Mouse (Mus musculus) megakaryocyte-erythroid progenitor cell, adult 5-6 weeks (primary cell): ENCODE data around the gene Rtn4ip1. TPM values are rescaled to one million over a fixed set of nuclear protein-coding genes. Genes with fewer than 3 reads are reported as not detected.
A peak's percentile ranks its signal among the peaks of the same experiment; 100 is the strongest.

Experiments
- ATAC-seq: replicated peaks from 2 replicates; pipeline ENCODE4 v1.8.0; 2016; ENCODE audit warnings: mild to moderate bottlenecking, inconsistent platforms; ENCODE audit not compliant: severe bottlenecking, poor library complexity, low FRiP score, low TSS enrichment
- total RNA-seq, 2 experiments: library from RNA; stranded (forward) in 1 of 2; stranded (reverse) in 1 of 2; fragments of 200-1000, 215-1000 nt in 1 of 2; fragments of >200 nt in 1 of 2; fragmentation: Nextera tagmentation in 1 of 2; gene quantifications; 2 replicates each; pipeline ENCODE4 v1.2.3; 2014 to 2017

Gene Rtn4ip1
- 19.3 and 29.1 TPM in 2 replicates for total RNA-seq (2014; fragmentation: Nextera tagmentation)
- total RNA-seq (2017): 17.0 and 17.4 TPM in 2 replicates

DNA sequence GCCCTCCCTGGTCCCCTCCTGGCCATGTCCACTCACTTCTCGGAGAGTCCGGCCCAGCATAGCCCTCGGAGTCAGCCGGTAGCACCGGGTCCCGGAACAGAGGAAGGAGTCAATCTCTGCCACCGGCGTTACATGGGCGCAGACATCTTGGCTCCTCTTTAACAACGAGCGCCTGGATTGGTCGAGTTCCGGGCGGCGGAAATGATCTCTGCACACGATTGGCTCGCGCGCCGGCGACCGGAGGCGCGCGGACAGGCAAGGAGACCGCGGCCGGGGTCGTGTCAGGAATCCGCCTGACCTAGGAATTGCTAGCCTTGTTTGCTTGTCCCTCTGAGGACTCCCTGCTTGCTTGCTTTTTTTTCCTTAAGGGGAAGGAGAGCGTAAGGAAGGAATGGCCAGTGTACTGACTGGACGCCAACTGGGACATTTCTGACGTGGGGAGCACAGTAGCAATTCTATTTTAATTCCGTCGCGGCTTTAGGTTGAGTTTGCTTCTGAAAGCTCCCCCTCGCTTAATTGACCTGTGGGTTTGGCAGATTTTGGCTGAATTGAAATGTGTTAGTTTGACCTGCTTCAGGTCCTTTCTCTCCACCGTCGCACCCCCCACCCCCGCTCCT lies at the start of gene Rtn4ip1, which contains the start of gene Qrsl1:
Gene Rtn4ip1, plus strand, starts transcription at position 230 of the 617 bp plus-strand sequence.
Gene Qrsl1, minus strand, starts transcription at position 168 of the 617 bp plus-strand sequence.
- peak; percentile 95 for ATAC-seq

DNA sequence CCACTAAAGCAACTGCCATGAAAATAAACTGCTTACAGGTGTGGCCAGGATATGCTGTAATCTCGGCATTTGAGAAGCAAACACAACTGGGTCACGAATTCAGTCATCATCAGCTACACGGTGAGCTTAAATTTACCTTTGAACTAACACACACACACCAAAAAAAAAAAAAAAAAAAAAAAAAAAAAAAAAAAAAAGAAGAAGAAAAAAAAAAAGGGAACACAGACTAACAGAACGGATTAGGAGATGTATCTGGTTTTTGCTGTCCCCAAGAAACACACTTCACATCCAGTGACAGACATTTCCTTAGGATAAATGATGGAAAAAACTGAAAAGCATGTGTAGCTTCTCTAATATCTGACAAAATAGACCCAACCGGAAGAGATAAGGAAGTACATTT lies 49.7 kb upstream of the Rtn4ip1 start:
- ATAC-seq: no peak

DNA sequence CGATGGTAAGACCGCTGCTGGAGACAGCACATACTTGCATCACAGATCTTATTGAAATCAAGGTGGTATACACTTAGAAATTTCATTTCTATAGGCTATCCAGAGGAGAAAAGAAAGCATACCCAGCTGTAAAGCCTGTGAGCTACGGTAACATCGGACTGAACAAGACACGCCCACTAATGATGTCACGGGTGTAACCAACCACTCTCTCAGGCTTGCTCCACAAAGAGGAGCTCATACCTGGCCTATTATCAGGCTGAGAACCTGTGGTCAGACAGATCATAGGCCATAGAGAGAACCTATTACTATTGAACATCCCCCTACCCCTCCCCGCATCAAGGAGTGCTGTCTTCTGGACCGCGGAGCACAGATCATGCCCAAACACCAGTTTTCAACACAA lies 45.7 kb upstream of the Rtn4ip1 start:
- ATAC-seq: peak; percentile 68

DNA sequence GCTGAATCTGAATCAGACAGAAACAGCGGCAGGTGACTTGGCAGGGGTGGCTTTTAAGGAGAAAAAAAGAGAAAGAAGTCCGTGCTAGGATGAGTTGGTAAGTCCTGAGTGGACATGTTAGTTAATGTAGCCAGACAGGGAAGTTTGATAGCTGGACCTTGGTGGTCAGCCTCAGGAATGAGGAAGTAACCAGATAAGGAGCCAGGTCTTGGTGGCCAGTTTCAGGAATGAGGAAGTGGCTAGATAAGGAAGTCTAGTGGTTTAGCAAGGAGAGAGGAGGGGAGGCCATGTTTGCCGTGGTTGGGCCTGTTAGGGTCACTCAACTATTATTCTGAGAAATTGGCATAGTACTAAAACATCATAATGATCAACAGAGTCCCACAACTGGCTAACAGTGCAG lies 45.3 kb upstream of the Rtn4ip1 start:
- ATAC-seq: no peak

DNA sequence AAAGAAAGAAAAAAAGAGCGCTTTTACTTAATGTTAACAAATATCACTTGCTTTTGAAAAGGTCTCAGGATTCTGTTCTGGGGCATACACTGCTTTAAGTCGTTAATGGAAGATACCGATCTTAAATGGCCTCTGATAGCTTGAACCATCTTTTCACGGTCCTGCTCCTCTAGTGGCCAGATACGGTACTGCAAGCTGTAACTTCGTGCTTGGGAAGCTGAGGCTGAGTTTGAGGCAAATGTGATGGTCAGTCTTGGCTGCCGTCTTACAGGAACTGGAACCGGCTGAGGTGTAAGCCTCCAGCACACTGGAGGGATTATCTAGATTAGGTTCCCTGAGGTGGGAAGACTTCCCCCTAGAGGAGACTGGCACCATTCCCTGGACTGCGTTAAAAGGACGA lies 30.9 kb upstream of the Rtn4ip1 start:
- ATAC-seq: peak; percentile 47; the same call in 1 of the 2 replicates

DNA sequence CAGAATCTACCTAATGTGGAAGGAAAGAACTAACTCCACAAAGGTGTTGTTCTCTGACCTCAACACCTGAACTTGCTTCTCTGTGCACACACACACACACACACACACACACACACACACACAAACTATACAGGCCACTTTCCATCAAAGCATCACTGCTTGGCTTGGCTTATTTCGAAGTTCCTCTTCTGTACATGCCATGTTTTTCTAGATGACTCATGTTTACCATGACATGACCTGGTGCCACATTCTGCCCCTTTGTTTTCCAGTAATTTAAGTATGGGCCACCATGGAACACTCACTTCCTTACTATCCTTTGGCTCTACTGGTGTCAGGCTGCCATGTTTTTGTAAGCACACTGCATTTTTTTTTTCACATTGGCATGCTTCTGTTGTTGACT lies 30.1 kb upstream of the Rtn4ip1 start:
- no peak for ATAC-seq

DNA sequence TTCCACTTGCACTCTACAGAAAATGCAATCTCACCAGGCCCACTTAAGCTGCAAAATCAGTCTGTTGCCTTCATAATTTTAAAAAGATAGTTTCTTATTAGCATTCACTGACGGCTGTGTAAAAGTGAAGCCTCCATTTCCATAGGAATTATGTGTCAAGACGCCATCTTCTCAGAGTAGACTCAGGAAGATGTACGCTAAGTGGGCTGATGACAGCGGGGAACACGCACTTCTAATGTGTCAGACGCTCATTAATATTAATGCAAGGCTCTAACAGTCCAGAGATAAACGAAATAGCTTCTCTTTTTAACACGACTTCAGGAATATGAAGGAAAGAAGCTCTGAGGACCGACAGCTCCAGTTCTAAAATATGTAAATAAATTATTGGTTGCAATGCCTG lies 13.9 kb upstream of the Rtn4ip1 start:
- no peak for ATAC-seq

DNA sequence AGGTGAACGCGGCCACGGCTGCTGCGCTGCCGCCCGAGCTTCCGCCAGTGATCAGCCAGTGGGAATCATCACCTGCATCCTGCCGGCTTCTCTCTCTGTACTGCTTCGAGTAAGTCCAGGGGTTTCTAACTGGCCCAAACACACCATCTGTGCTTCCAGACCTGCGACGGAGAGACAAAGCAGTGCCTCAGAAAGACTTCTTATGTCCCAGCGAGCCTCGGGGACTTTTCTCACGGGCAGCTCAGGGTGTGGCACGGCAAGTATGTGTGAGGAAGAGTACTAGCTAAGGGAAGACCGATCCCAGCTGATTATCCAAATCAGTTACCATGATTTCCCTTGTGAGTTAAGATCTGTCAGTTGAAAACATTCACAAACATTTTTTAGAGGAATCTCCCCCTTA lies 12.6 kb upstream of the Rtn4ip1 start:
- ATAC-seq: no peak

DNA sequence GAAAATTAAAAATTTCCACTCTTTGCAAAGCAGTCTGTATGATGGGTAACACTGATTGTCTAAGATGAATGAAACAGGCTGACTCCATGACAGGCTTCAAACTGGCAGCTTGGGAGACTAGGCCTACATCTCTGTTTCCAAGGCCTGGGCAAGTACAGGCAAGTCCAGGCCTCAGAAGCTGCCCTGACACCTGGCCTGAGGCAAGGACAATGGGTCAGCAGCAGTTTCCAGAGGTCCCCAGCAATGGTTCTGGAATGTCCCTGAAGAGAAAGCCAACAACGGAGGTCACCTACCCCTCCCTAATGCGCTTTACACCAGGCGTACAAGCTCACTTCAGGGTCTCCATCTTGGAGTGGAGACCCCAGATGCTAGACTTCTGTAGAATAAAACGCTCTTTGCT lies 8.6 kb upstream of the Rtn4ip1 start:
- no peak for ATAC-seq

DNA sequence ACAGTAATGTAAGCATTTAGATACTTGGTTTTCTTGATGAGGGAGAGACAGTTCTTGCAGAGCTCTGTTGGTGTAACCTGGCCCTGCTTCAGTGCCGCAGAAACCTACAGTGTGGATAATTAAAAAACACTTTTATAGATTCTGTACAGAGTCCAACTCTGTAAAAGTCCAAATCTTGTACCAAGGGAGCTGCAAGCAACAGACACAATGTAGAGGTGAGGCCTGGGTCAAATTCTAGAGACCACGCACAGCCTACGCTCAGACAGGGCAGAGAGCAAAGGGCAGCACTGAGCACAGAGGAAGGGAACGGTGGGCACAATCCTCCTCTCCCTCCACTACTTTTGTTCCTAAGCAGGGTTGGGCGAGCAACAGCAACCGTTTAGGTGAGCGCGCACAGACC lies 5.5 kb upstream of the Rtn4ip1 start:
- ATAC-seq: no peak

DNA sequence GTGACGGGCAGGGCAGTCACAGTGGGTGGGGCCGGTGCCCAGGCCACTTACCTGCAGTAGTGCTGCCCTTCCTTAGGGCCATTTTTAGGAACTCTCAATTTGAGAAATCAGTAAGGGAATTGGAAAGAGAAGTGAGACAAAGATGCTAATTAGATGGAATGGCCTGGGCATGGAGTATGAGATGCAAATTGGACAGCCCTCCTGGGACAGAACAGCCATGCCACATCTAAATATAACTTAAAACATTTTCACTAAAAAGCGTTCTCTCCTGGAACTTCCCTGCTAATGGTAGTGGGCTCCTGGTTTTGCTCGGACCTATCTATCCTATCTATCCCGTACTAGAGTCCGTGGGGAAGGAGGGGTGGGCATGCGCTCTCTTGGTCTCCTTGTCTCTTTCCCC lies 3.3 kb upstream of the Rtn4ip1 start:
- no peak for ATAC-seq

DNA sequence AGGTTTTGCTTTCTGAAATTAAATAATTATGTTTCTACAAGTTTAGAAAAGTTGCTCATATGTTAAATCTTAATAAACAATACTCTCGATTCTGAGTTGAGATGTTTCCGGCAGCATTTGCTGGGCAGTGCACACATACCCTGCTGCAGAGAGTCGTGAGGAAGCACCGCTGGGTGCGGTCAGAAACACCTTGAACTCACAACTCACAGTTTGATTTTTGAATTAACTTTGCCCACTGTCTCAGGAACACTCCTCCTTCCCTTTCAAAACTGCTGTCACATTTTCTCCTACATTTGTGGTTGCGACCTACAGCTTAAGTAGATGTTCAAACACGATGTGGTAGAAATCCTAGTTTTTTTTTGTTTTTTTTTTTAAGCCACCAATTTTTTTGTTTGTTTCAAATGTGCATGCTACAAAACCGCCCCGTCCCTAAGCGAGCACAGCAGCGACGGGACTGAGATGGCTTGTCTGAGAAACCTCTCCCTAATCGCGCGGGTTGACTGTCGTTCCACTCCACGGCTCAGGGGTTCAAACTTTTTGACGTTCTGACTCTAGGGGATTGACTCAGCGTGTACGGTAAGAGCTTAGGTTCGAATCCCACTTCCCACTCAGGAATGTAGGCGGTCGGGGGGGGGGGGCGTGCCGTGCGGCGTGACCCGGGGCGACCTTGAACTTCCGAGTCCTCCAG lies 580 bp upstream of the Rtn4ip1 start:
- peak; percentile 48 for ATAC-seq

DNA sequence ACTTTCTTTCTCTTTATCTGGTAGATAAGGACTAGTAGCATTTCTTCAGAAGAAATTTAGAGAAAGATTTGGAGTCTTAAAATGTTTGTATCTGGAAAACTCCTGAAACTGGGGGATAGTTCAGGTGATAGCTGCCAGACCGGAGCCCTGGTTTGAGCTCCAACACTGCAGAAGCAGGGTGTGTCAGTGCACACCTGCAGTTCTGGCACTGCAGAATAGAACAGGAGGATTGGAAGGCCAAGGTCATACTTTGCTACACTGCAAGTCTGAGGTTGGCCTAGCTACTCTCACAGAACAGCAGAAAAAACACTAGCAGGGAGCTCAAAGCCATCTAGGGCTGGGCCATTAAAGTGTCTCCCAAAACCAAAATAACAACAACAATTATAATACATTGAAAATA lies 3.0 kb downstream of the Rtn4ip1 start:
- ATAC-seq: no peak

DNA sequence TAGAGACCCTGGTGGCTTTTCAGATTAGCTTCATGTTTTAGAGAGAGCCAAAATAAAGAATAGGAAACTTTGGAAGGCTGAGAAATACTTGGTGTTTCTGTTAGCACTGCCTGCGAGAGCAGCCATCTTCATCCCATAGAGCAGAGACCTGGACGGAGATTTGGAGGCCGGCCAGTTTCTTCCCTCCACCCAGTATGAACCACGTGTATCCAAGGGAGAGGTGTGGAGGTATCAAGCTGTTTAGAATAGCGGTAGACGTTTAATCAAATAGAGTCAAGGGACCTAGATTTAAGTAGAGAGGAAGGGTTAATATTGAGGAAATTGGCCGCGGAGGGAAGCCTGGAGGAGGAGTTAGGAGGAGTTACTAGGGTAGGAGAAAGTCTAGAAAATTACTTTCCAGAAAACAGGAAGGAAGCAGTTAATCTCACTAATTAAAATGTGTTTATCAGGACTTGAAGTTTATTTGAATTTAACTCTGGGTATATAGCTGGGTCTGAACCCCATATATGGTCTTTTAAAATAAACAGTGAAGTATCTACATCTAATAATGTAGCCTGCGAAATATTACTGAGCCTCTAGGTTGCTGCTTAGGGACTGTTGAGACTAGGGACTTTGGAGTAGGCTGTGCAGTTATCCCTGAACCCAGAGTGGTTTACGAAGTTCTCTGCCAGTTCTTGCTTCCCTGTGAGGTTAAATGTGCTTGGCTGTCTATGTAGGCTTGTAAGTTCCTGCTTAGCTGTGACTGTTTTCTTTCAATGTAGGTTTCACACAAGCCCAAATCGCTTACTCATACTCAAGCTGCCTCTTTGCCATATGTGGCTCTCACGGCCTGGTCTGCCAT lies 8.6 kb downstream of the Rtn4ip1 start:
- 0 out of 2 replicates have a peak, but pooled peaks have one; percentile 20 for ATAC-seq

DNA sequence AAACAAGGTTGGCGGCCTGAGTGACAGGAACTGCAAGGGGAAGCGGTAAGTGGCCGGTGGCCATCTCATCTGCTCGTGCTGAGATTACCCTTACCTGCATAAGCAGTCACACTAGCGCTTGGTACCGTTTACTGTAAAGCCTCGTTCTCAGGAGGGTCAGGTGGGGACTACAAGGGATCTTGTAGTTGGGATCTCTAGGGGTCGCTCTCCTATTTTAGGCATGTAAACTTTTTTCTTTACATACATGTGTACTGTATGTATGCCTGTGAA lies 9.2 kb downstream of the Rtn4ip1 start:
- peak; percentile 69 for ATAC-seq

DNA sequence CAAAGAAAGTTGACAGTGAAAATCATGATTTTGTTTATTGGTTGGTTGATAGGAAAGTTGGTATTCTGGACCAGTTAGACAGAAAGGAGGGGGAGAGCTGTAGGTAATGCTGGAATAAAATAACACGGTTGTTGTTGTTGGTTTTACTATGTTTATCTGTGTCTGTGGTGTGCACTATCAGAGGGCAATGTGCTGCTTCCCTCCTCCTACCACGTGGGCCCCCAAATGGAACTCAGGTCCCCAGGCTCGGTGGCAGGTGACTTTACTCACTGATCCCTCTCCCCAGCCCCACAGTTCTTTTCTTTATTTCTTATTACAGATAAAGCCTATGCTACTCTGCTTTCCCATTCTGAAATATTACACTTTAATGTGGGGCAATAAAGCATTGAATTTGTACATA lies 10.6 kb downstream of the Rtn4ip1 start:
- ATAC-seq: no peak

DNA sequence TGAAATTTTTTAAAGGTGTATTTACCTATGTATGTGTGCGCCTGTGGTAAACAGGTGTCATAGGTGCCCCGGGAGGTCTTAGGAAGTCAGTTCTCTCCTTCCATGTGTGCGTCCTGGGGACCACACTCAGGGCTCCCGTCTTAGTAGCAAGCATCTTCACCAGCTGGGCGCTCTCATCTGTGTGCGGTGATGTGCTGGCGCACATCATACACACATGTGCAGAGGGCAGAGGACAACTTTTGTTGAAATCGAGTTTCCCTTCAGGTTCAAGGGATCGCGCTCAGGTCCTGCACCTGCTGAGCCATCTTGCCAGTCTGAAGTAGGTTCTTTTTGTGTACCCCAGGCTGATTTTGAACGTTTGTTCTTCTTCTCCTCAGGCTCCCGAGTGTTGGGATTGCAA lies 14.6 kb downstream of the Rtn4ip1 start:
- no peak for ATAC-seq

DNA sequence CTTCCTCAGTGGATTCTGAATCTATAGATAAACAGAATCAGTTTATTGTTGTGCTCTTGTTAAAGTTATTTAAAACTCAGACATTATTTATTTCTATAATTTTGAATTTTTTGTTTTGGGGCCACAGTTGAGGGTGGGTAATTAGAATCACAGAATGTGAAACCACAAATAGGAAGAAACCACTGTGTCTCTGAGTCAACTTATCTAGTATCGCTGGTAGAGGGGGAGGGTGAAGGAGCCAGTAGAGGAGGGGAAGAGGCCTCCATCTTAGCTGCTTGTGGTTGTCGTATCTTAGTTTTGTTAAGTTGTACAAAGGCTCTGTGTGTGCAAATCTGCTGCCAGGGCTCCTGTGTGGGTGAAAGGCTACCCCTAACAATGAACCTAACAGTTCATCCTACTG lies 15.1 kb downstream of the Rtn4ip1 start:
- no peak for ATAC-seq

DNA sequence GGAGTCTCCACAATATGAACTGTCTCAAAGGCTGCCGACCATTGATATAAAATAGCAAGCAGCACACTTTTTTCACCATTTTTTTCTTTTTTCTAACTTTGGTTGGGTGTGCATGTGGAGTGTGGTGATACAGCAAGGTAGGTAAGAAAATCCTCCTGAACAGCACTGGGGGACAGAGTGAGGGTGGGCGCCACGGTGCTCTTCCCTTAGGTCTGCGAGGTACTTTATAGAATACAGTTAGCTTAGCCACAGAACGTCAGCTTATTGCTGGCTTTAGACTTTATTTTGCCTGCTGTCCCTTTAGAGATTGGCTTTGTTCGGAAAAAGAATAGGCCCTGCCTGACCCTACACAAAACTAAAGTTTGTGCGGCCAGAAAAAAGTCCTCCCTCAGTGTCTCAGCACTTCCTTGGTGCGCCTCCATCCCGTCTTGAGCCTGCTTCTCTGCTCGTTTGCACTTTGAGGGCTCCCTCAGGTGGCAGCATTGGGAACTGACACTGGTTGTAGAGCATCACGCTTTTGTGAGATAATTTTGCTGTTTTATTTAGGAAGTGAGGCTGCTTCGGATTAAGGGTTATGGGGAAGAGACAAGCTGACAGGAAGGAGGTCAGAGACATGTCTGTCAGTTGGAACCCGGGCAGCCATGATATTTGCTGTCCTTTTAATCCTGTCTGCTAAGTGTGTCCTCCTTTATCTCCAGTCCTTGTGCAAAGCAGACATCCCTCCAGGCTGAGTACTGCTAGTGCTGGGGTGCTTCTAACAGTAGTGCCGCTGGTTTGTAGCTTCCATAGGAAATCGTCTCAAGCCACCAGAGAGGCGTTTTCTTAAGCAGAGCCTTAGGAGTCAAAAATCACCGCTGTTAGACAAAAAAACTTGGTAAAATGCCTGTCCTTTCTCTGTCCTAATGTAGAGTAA lies 17.3 kb downstream of the Rtn4ip1 start:
- peak; percentile 88 for ATAC-seq

DNA sequence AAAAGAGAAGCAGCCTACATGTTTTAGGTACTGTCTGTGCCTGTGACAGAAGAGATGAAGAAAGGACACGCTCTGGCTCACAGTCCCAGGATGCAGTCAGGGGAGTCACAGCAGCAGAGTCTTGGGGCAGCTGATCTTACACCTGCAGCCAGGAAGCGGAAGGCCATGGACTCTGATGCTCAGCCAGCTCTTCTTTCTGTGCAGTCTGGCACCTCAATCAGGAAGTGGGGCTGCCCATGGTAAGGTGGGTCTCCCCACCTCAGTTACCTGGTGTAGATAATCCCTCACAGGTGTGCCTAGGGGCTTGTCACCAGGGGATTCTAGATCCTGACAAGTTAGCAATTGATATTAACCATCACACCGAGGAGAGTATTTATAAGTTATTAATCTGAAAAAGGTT lies 21.5 kb downstream of the Rtn4ip1 start:
- ATAC-seq: no peak
